Mouse (Mus musculus) neural tube, embryonic 11.5 days (tissue): Measurements from ENCODE around the gene Spag6. TPM values are rescaled to one million over a fixed set of nuclear protein-coding genes. Genes with fewer than 3 reads are reported as not detected.

Experiments used
- ATAC-seq: fragments of 200-750 bp; cut with Nextera tagmentation; 2 replicates; pipeline ENCODE4 v1.8.0; 2017; ENCODE audit warnings: moderate number of reproducible peaks, mild to moderate bottlenecking, moderate TSS enrichment, moderate library complexity; ENCODE audit not compliant: insufficient read depth, low FRiP score, low TSS enrichment
- DNase-seq: peaks from one replicate; pipeline ENCODE4 v3.0.0-alpha.2; 2015; ENCODE audit warnings: low spot score
- H3K27ac ChIP-seq: fragments of 300-500 bp; sonication (generic); 2 replicates; pipeline ENCODE4 v1.5.1; 2014; ENCODE audit warnings: low read depth, mild to moderate bottlenecking, low read length
- H3K27me3 ChIP-seq: fragments of 300-500 bp; sonication (generic); 2 replicates; pipeline ENCODE4 v1.6.1; 2014; ENCODE audit warnings: mild to moderate bottlenecking, low read length, mixed read lengths; ENCODE audit not compliant: control insufficient read depth, insufficient read depth
- H3K36me3 ChIP-seq: fragments of 300-500 bp; sonication (generic); 2 replicates; pipeline ENCODE4 v1.6.1; 2014; ENCODE audit warnings: mild to moderate bottlenecking, low read length, moderate library complexity, mixed read lengths; ENCODE audit not compliant: control insufficient read depth, insufficient read depth
- H3K4me1 ChIP-seq: fragments of 300-500 bp; sonication (generic); 2 replicates; pipeline ENCODE4 v1.6.1; 2014; ENCODE audit warnings: low read length, mixed read lengths; ENCODE audit not compliant: control insufficient read depth, insufficient read depth
- H3K4me2 ChIP-seq: fragments of 300-500 bp; sonication (generic); 2 replicates; pipeline ENCODE4 v1.6.1; 2014; ENCODE audit warnings: low read depth, mild to moderate bottlenecking, moderate library complexity
- H3K4me3 ChIP-seq: fragments of 300-500 bp; sonication (generic); 2 replicates; pipeline ENCODE4 v1.5.1; 2014; ENCODE audit warnings: low read depth, low read length
- H3K9ac ChIP-seq: fragments of 300-500 bp; sonication (generic); 2 replicates; pipeline ENCODE4 v1.6.1; 2014; ENCODE audit warnings: mild to moderate bottlenecking, low read length
- H3K9me3 ChIP-seq: fragments of 300-500 bp; sonication (generic); 2 replicates; pipeline ENCODE4 v1.6.1; 2016; ENCODE audit warnings: low read length; ENCODE audit not compliant: control insufficient read depth
- WGBS: fragments of 180-500 bp; shearing (Covaris S2); extraction: QIAGEN DNeasy Blood & Tissue Kit; methylation state at CpG from one replicate; pipeline ENCODE4 v1.1.7; 2014; 5-methylcytosine and 5-hydroxymethylcytosine counted together
- polyA plus RNA-seq: library from polyadenylated mRNA; unstranded; fragments of >200 nt; fragmentation: Nextera tagmentation; extraction: Ambion mirVana; gene quantifications from 2 replicates; pipeline ENCODE4 v1.2.1, GENCODE M21; 2014

The Spag6 gene
- polyA plus RNA-seq, 1 experiment from 2014 or later = 0.21 TPM

DNA sequence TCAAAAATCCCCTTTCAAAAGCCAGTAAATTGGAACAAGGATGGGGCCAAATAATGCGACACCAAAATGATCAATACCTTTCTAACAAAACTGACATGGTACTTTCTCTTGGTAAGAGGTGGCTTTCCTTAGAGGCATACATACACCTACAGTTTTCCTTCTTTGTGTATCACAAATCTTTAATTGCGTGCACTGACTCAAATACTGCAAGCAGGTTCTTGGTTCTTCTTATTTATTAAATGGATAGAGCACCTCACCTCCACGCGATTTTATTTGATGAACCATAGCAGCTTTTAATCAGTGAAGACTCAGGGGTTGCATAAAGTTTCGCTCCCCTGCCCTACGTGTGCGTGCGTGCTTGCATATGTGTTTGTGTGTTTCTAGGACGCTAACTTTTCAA lies 3.1 kb upstream of the Spag6 start:
- Histone ChIP-seq H3K36me3 (no peaks in the 10 kb centered on the region), H3K4me3 (peak overlapping the region; percentile 43; the same call in 1 of the 2 replicates), H3K4me2 (peak overlapping the region; percentile 72), H3K27me3 (peaks cover 74% of the 10 kb centered on the region), H3K27ac (no peak overlapping the region), H3K9me3 (no peaks in the 10 kb centered on the region), H3K4me1 (peaks cover 2% of the 10 kb centered on the region; the same call in 1 of the 2 replicates), H3K9ac (no peak overlapping the region; the same call in 1 of the 2 replicates)
- under 1% methylated on average over 9 of the region's 9 CpGs for WGBS
- ATAC-seq = no peak
- no peak for DNase-seq

- ATAC-seq (no peak), DNase-seq (no peak)
- Histone ChIP-seq H3K27me3 (peaks cover 75% of the 10 kb centered on the region), H3K9me3 (no peaks in the 10 kb centered on the region), H3K4me2 (no peak overlapping the region), H3K36me3 (no peaks in the 10 kb centered on the region), H3K4me3 (no peak overlapping the region), H3K27ac (no peak overlapping the region), H3K4me1 (peaks cover 2% of the 10 kb centered on the region; the same call in 1 of the 2 replicates), H3K9ac (no peak overlapping the region)
Measured at GRCm38 (mm10) chr2:18692031-18692430, 1.8 kb upstream of the Spag6 start.

GRCm38 (mm10) chr2:18692548-18692947 lies 1.3 kb upstream of the Spag6 start:
- H3K9me3 ChIP-seq = no peaks in the 10 kb centered on the region
- peaks cover 71% of the 10 kb centered on the region for H3K27me3 ChIP-seq
- no peak overlapping the region for H3K9ac ChIP-seq
- WGBS = 9% methylated on average over 1 of the region's 1 CpGs
- no peaks in the 10 kb centered on the region for H3K36me3 ChIP-seq
- ATAC-seq = no peak
- H3K4me2 ChIP-seq = no peak overlapping the region
- H3K4me1 ChIP-seq = peaks cover 2% of the 10 kb centered on the region; the same call in 1 of the 2 replicates
- H3K27ac ChIP-seq = no peak overlapping the region
- no peak overlapping the region for H3K4me3 ChIP-seq
- no peak for DNase-seq

DNA sequence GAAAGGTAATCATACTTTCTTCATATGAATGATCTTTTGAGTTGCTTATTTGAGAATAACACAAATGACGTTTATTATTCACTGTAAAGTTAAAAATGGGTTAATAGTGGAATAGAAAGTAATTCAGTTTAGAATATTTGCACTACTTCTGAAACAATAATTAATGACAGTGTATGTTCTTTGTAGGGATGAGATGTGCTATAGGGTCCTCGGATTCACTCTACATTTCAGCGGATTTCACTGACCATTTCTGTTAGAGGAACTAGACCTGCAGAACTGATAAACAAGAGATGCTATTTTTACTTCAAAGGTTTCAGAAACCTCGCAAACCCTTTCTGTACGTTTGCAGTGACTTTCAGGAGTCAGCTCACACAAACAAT lies 351 bp upstream of the Spag6 start:
- Histone ChIP-seq H3K9me3 (no peaks in the 10 kb centered on the region), H3K9ac (no peak overlapping the region; the same call in 1 of the 2 replicates), H3K27ac (no peak overlapping the region), H3K36me3 (no peaks in the 10 kb centered on the region), H3K4me1 (peaks cover 2% of the 10 kb centered on the region; the same call in 1 of the 2 replicates), H3K4me3 (peak overlapping the region; percentile 51), H3K4me2 (peak overlapping the region; percentile 89), H3K27me3 (peaks cover 71% of the 10 kb centered on the region)
- ATAC-seq (no peak), DNase-seq (no peak)
- WGBS = under 1% methylated on average over 5 of the region's 5 CpGs

DNA sequence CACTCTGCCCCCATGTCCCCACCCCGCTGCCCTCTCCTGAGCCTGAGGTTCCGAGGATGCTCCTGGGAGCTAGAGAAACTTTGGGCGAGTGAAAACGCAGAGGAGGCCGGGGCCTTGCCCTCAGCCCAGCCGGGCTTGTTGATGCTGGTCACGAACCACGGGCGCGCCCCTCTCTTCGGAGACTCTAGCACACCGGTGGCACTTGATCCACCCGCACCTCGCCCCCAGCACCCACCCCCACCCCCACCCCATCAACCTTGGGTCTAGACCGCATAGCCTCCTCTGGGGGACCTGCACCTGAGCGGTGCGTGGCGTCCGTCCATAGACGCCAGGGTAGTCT lies 749 bp downstream of the Spag6 start:
- under 1% methylated on average over 20 of the region's 20 CpGs for WGBS
- no peak for DNase-seq

GRCm38 (mm10) chr2:18695163-18695562 lies 1.3 kb downstream of the Spag6 start:
- H3K4me3 ChIP-seq = no peak overlapping the region
- H3K4me2 ChIP-seq = peak overlapping the region; percentile 89; the same call in 1 of the 2 replicates
- H3K9me3 ChIP-seq = no peaks in the 10 kb centered on the region
- H3K4me1 ChIP-seq = peaks cover 2% of the 10 kb centered on the region; the same call in 1 of the 2 replicates
- whole genome bisulfite sequencing = 1% methylated on average over 8 of the region's 8 CpGs
- H3K9ac ChIP-seq = no peak overlapping the region
- H3K36me3 ChIP-seq = no peaks in the 10 kb centered on the region
- DNase-seq (no peak), ATAC-seq (no peak)
- no peak overlapping the region for H3K27ac ChIP-seq
- H3K27me3 ChIP-seq = peaks cover 71% of the 10 kb centered on the region

More for the DNA sequence above, 749 bp downstream of the Spag6 start:
- peak; percentile 23 for ATAC-seq
- Histone ChIP-seq H3K9me3 (no peaks in the 10 kb centered on the region), H3K4me1 (peaks cover 2% of the 10 kb centered on the region; the same call in 1 of the 2 replicates), H3K9ac (peak overlapping the region; percentile 84), H3K27me3 (peaks cover 71% of the 10 kb centered on the region), H3K4me3 (peak overlapping the region; percentile 51), H3K4me2 (peak overlapping the region; percentile 89), H3K36me3 (no peaks in the 10 kb centered on the region), H3K27ac (no peak overlapping the region)

DNA sequence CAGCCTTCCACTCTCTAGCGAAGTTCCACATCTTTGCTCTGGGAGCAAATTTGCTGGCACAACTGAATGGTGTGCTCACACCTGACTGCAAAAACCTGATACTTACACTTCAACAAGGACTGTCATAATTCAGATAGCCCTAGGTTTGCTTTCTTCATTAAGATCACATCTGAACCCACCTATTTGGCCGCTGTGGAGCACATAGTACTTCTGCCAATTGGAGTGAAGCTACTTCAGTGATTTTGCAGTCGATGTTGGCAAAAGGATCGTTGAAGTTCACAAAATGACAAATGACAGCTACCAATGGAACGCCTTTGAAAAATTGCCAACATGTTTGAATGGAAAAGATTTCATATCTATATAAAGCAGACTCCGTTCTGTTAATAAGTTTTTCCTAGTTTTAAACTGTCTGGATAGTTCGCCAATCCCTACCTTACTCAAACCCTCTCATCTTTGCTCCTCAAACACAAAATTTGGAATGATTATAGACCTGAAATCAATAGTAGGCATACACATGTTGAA lies 1.9 kb downstream of the Spag6 start:
- H3K4me2 ChIP-seq = no peak overlapping the region
- no peak overlapping the region for H3K4me3 ChIP-seq
- H3K27ac ChIP-seq = no peak overlapping the region
- DNase-seq (no peak), ATAC-seq (no peak)
- peaks cover 71% of the 10 kb centered on the region for H3K27me3 ChIP-seq
- H3K9me3 ChIP-seq = no peaks in the 10 kb centered on the region
- no peak overlapping the region for H3K9ac ChIP-seq
- WGBS = 4% methylated on average over 7 of the region's 7 CpGs
- H3K36me3 ChIP-seq = no peaks in the 10 kb centered on the region
- H3K4me1 ChIP-seq = no peaks in the 10 kb centered on the region; the same call in 1 of the 2 replicates

DNA sequence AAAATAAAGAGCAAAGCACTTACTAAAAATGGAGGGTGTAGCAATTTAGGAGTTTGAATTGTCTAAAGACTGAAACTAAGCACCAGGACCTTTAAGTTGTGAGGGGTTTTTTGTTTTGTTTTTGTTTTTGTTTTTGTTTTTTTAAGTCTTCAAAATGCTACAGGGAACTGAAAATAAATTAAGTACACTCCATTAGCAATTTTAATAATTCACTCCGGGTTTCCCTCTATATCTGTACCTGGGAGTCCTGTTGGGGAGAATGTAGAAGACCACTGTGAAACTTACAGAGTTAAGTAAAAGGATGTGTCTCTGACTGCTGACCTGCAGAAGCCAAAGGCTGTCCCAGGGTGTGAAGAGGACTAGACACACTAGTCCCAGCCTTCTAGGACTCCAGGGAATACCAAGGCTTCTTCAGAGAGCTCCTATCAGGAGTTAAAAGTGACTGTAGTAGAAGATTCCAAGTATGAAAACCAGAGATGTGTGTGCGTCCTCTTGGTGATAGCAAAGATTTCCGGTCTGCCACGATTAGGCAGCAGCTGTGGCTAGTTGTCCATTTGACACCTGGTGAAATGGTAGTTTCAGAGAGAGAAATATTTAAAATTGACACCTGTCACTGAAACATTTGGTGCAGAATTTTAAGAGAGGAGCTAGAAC lies 3.9 kb downstream of the Spag6 start:
- WGBS = under 1% methylated on average over 4 of the region's 4 CpGs
- Histone ChIP-seq H3K4me1 (no peaks in the 10 kb centered on the region; the same call in 1 of the 2 replicates), H3K27ac (no peak overlapping the region), H3K9ac (no peak overlapping the region), H3K36me3 (no peaks in the 10 kb centered on the region), H3K4me2 (no peak overlapping the region), H3K4me3 (no peak overlapping the region), H3K9me3 (no peaks in the 10 kb centered on the region), H3K27me3 (peaks cover 65% of the 10 kb centered on the region)
- DNase-seq = no peak
- ATAC-seq = no peak
